Mouse (Mus musculus): ENCODE results near the gene 4933430I17Rik. TPM values are rescaled to one million over a fixed set of nuclear protein-coding genes. Genes with fewer than 3 reads are reported as not detected.

Gene 4933430I17Rik
- 0.42 TPM for polyA plus RNA-seq (2015; fragmentation: Illumina TruSeq; extraction: RNeasy Lipid Tissue Mini Kit (QIAGEN cat#74804); ENCODE audit: low read depth, low replicate concordance)

DNA sequence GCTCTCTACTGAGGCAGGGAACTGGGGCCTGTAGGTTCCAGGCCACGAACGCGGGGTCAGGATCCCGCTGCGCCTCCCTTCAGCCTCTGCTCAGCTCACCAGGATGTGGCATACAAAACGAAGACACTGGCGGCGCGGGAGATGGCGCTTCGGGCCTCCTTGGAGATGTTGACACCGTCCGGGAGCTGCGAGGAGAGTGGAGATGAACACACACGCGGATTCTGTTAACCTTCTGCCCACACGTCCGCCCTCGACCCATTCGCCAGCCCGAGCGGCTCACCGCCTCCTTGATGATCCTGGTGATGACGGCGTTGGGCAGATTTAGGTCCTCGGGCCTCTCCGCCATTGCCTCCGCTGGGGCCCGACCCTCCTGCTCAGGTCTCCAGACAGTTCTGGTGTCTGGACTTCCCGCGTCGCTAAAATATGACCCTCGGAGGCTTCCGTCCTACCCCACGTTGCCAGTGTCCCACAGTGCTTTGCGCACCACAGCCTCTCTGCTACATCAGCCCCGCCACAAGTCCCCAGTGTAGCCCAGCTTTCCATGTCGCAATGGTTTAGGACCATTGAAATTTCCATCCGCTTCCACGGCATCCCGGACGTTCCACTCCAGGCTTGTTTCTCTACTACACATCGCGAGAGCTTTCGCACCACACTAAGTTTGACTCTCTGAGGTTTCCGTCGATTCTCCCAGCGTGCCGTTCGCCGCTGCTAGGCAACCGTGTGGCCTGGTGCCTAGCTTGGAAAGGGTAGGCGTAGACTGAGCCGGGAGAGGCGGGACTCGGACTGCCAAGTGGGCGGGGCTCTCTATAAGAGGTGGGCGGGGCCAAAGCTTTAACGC lies at the start of gene 4933430I17Rik, which contains the start of gene Pole3:
Gene 4933430I17Rik, plus strand, starts transcription at position 719 of the 838 bp plus-strand sequence.
Gene Pole3, minus strand, starts transcription at position 418 of the 838 bp plus-strand sequence.

DNA sequence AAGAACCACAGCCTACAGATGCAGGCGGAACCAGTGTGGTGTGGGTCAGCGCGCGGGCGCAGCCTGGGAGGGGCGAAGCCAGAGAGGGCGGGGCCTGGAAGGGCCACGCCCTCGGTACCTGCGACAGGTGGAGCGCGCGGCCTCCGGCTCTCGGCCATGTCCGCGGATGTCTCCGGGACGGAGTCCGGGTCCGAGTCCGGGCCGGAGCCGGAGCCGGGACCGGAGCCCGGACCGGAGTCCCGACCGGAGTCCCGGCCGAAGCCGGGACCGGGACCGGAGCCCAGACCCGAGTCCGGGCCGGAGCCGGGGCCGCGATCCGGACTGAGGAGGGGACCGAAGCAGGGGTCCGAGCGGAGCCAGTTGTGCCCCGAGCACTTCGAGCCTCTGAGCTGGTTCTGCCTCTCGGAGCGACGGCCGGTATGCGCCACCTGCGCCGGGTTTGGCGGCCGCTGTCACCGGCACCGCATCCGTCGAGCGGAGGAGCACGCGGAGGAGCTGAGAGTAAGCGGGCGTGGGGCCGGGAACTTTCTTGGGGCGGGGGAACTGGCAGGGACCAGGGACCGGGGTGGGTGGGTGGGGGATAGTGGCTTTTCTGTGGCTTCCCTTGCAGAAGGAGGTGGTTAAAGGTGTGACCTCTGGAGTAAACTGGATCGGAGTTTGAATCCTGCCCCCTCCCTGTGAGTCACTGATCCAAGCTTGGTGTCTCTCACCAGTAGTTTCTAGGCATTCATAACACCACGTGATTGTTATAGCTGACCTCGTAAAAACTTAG lies 45.0 kb upstream of the 4933430I17Rik start, which contains the start of gene Bspry:
Gene Bspry, plus strand, starts transcription at position 117 of the 772 bp plus-strand sequence.

DNA sequence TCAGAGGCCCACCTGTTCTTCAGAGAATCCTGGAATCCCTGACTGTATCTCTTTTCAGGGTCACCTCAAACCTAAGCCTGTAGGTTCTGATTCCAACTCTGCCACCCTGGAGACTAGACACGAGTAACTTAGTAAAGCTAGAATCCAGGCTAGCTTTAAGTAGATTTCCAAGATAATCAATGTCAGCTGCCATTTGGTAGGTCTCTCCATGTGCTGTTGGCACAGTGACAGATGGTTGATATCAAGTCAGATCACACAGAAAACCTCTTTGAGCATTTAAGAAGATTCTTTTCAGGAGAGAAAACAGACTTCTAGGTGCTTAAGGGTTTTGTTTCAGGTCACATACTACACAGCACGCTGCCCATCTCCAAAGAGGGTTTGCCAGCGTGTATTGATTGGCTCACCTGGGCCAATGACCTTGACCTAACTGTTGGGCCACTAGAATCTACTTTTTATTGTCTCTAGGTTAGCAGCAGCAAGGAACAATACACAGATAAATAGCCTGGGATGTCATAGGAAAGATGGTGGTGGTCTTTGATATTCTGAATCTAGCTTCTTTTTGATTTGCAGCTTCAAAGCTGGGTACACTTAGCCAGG lies 21.7 kb upstream of the 4933430I17Rik start, which contains the start of gene Hdhd3:
Gene Hdhd3, minus strand, starts transcription at position 94 of the 597 bp plus-strand sequence.

DNA sequence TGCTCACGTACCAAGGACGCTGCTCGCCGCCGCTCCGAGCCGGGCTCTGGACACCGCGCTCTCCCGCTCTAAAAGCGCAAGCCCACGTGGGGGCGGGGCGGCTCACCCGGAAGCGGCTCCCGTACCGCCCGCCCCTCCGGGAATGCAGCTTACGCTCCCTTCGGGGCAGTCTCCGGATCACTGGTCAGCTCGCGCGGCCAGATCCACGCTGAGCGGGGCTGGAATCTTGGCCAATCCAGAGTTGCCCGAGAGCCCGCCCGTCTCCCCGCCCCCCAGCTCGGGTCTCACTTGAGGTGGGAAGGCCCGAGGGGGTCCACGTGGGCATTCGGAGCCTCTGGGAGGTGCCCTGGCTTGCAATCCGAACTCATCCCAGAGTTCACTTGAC lies 5.3 kb upstream of the 4933430I17Rik start, which contains the start of gene Alad:
Gene Alad, minus strand, starts transcription at position 70 of the 385 bp plus-strand sequence.

DNA sequence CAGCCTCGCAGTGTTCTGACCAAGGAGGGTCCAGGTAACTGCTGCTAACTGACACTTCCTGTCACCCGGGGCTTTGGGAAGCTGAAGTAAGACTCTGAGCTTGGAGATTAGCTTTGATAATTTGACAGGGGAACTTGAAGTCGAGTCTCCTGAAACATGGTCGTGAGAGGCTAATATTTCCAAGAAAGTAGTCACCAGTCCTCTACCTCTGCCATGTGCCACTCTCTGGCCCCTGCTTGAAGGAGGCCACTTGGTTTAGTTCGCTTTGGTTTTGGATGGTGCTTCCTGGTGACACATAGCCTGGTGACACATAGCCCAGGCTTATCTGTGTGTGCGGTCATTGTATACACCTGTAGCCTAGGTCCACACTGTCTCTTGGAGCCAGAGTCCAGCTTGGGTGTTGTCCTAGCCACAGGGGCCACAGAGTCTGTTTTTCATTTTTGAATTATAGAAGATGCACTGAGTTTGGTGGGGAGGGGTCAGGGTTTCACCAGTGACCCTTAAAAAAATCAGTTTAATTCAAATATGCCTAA lies 34.7 kb downstream of the 4933430I17Rik start, which contains the start of gene Rgs3:
Gene Rgs3, plus strand, starts transcription at position 51 of the 533 bp plus-strand sequence.

Other genes starting within 250 kb of the 4933430I17Rik start
- 21.4 TPM for gene Fkbp15, start 164.8 kb upstream of the 4933430I17Rik start, polyA plus RNA-seq (2015; fragmentation: Illumina TruSeq; extraction: RNeasy Lipid Tissue Mini Kit (QIAGEN cat#74804); ENCODE audit: low read depth, low replicate concordance)
- gene Slc31a1, start 164.6 kb upstream of the 4933430I17Rik start, polyA plus RNA-seq (2015; fragmentation: Illumina TruSeq; extraction: RNeasy Lipid Tissue Mini Kit (QIAGEN cat#74804); ENCODE audit: low read depth, low replicate concordance), result 19.1 TPM
- gene Cdc26, start 116.7 kb upstream of the 4933430I17Rik start, polyA plus RNA-seq (2015; fragmentation: Illumina TruSeq; extraction: RNeasy Lipid Tissue Mini Kit (QIAGEN cat#74804); ENCODE audit: low read depth, low replicate concordance), result 64.1 TPM
- gene Prpf4, start 116.6 kb upstream of the 4933430I17Rik start, polyA plus RNA-seq (2015; fragmentation: Illumina TruSeq; extraction: RNeasy Lipid Tissue Mini Kit (QIAGEN cat#74804); ENCODE audit: low read depth, low replicate concordance), result 10.5 TPM
- gene Rnf183, start 90.1 kb upstream of the 4933430I17Rik start, polyA plus RNA-seq (2015; fragmentation: Illumina TruSeq; extraction: RNeasy Lipid Tissue Mini Kit (QIAGEN cat#74804); ENCODE audit: low read depth, low replicate concordance), result not detected
- gene Wdr31, start 54.5 kb upstream of the 4933430I17Rik start, polyA plus RNA-seq (2015; fragmentation: Illumina TruSeq; extraction: RNeasy Lipid Tissue Mini Kit (QIAGEN cat#74804); ENCODE audit: low read depth, low replicate concordance), result 6.7 TPM
- gene Bspry, start 45.3 kb upstream of the 4933430I17Rik start, polyA plus RNA-seq (2015; fragmentation: Illumina TruSeq; extraction: RNeasy Lipid Tissue Mini Kit (QIAGEN cat#74804); ENCODE audit: low read depth, low replicate concordance), result 0.34 TPM
- gene Hdhd3, start 21.9 kb upstream of the 4933430I17Rik start, polyA plus RNA-seq (2015; fragmentation: Illumina TruSeq; extraction: RNeasy Lipid Tissue Mini Kit (QIAGEN cat#74804); ENCODE audit: low read depth, low replicate concordance), result 13.8 TPM
- 34.0 TPM for gene Alad, start 5.5 kb upstream of the 4933430I17Rik start, polyA plus RNA-seq (2015; fragmentation: Illumina TruSeq; extraction: RNeasy Lipid Tissue Mini Kit (QIAGEN cat#74804); ENCODE audit: low read depth, low replicate concordance)
- gene Pole3, start 301 bp upstream of the 4933430I17Rik start, polyA plus RNA-seq (2015; fragmentation: Illumina TruSeq; extraction: RNeasy Lipid Tissue Mini Kit (QIAGEN cat#74804); ENCODE audit: low read depth, low replicate concordance), result 40.6 TPM
- 43.1 TPM for gene Rgs3, start 34.5 kb downstream of the 4933430I17Rik start, polyA plus RNA-seq (2015; fragmentation: Illumina TruSeq; extraction: RNeasy Lipid Tissue Mini Kit (QIAGEN cat#74804); ENCODE audit: low read depth, low replicate concordance)